Mouse (Mus musculus): ENCODE results near the gene Syt16. TPM values are rescaled to one million over a fixed set of nuclear protein-coding genes. Genes with fewer than 3 reads are reported as not detected.

The Syt16 gene
- not detected in 2 replicates for polyA plus RNA-seq (2012)

GRCm38 (mm10) chr12:73997297-73998127, at the start of gene Syt16:
Gene Syt16, plus strand, starts transcription at chr12:73997661.

GRCm38 (mm10) chr12:73964291-73965281, 32.9 kb upstream of the Syt16 start, which contains the start of gene Snapc1:
Gene Snapc1, plus strand, starts transcription at chr12:73964481.

GRCm38 (mm10) chr12:74316344-74316973, 319.0 kb downstream of the Syt16 start, which contains the start of gene Gm11042:
Gene Gm11042, minus strand, starts transcription at chr12:74316394.

Other genes with a start within 250 kb of the Syt16 start
- gene Hif1a, start 96.3 kb upstream of the Syt16 start, polyA plus RNA-seq (2012), result 11.0 and 13.1 TPM in 2 replicates
- gene Gm49321, start 60.0 kb upstream of the Syt16 start, polyA plus RNA-seq (2012), result not detected in 2 replicates
- 11.9 and 12.6 TPM in 2 replicates for gene Snapc1, start 33.2 kb upstream of the Syt16 start, polyA plus RNA-seq (2012)